ENCODE assay signal across 8 mouse cellular contexts in genomic region chr5:31290521-31291360, GRCm38 (mm10). TPM values are rescaled to one million over a fixed set of nuclear protein-coding genes. Genes with fewer than 3 reads are reported as not detected.
DNase-seq lines count a peak whose midpoint lies in the region; ATAC-seq lines count a peak whose summit lies in the region.

Gene Ift172 (minus strand): TSS chr5:31291116.

- peak within 1 kb of the TSS; percentile 83 for H3K27ac ChIP-seq in hindbrain, embryonic 12.5 days

- peak within 1 kb of the TSS; percentile 47 for H3K4me3 ChIP-seq in hindbrain, embryonic 12.5 days

- no peaks in the 10 kb centered on the region for H3K27me3 ChIP-seq in hindbrain, embryonic 12.5 days

- peak within 1 kb of the TSS; percentile 56 for H3K9ac ChIP-seq in hindbrain, embryonic 12.5 days

- WGBS in hindbrain, embryonic 12.5 days = 3% methylated on average over 45 of the region's 45 CpGs

- peak; percentile 89 for ATAC-seq in hindbrain, embryonic 12.5 days (ENCODE audit: low FRiP score)

- peaks cover 23% of the 10 kb centered on the region for H3K36me3 ChIP-seq in hindbrain, embryonic 12.5 days

- DNase-seq in NIH3T3 (ENCODE audit: low read depth) = peak; percentile 99
- DNase-seq in cerebellum, postnatal 10 days = peak; percentile 98
- DNase-seq in frontal cortex, postnatal 10 days (ENCODE audit: low spot score in 2 of 2) = peak; percentile 94 to 96
- peak; percentile 94 to 97 for DNase-seq in layer of hippocampus, postnatal 14 days (ENCODE audit: low spot score in 2 of 2)
- peak; percentile 97 for DNase-seq in lung, postnatal 14 days
- DNase-seq in retina, adult 2 months (ENCODE audit: low read depth, low spot score) = peak; percentile 96
- DNase-seq in thymus, postnatal 36 days = peak; percentile 91 to 96

- H3K4me2 ChIP-seq in hindbrain, embryonic 12.5 days (replicated peaks) = peak within 1 kb of the TSS; percentile 75

- H3K4me1 ChIP-seq in hindbrain, embryonic 12.5 days = peaks cover 30% of the 10 kb centered on the region

- no peaks in the 10 kb centered on the region for H3K9me3 ChIP-seq in hindbrain, embryonic 12.5 days (replicated peaks)

RNA-seq across cellular contexts. Expression of gene Ift172, which starts in this region (rescaled TPM):
- polyA plus RNA-seq in hindbrain, embryonic 12.5 days (2016; fragmentation: Nextera tagmentation; extraction: Ambion mirVana) = 44.4 and 57.8 TPM in 2 replicates
- total RNA-seq in layer of hippocampus, postnatal 14 days (2021) = 10 to 100 TPM; 76.4 to 83.3 TPM

Comparison
In these comparisons a context has a peak if more than half of its experiments do, and no peak if none do; other contexts are left out.
1. Peak in every context shown above with its lines: DNase-seq, ATAC-seq, H3K4me3 ChIP-seq and H3K27ac ChIP-seq.